Mouse (Mus musculus): ENCODE data around the gene Tymp. TPM values are rescaled to one million over a fixed set of nuclear protein-coding genes. Genes with fewer than 3 reads are reported as not detected.

Gene Tymp
- total RNA-seq, 4 experiments from 2014 or later, result 0.34 to 0.51 (median 0.47) TPM

- no peak for DNase-seq (ENCODE audit: low spot score in 2 of 2)
Observed at GRCm38 (mm10) chr15:89374340-89374739, 2.5 kb downstream of the Tymp start.

GRCm38 (mm10) chr15:89373762-89374248, 3.0 kb downstream of the Tymp start, which contains the start of gene Sco2:
TSS of gene Sco2 (minus strand) at chr15:89373846.
- peak; percentile 89 to 91 for DNase-seq (ENCODE audit: low spot score in 2 of 2)

GRCm38 (mm10) chr15:89373027-89373761, 3.6 kb downstream of the Tymp start:
- DNase-seq (ENCODE audit: low spot score in 2 of 2), result peak; percentile 80 to 82

- DNase-seq (ENCODE audit: low spot score in 2 of 2), result no peak
Observed at GRCm38 (mm10) chr15:89372536-89372935, 4.3 kb downstream of the Tymp start.

- no peak for DNase-seq (ENCODE audit: low spot score in 2 of 2)
Observed at GRCm38 (mm10) chr15:89372068-89372467, 4.8 kb downstream of the Tymp start.

- no peak for DNase-seq (ENCODE audit: low spot score in 2 of 2)
Observed at GRCm38 (mm10) chr15:89365141-89365551, 11.7 kb downstream of the Tymp start.

- no peak for DNase-seq (ENCODE audit: low spot score in 2 of 2)
Observed at GRCm38 (mm10) chr15:89363051-89363450, 13.8 kb downstream of the Tymp start.

GRCm38 (mm10) chr15:89358784-89359183, 18.1 kb downstream of the Tymp start:
- no peak for DNase-seq (ENCODE audit: low spot score in 2 of 2)

GRCm38 (mm10) chr15:89356372-89356771, 20.5 kb downstream of the Tymp start:
- DNase-seq (ENCODE audit: low spot score in 2 of 2), result no peak

- peak; percentile 88 to 90 for DNase-seq (ENCODE audit: low spot score in 2 of 2)
Observed at GRCm38 (mm10) chr15:89355241-89356187, 21.3 kb downstream of the Tymp start, which contains the start of the genes Lmf2 and Ncaph2. TSS of gene Lmf2 (minus strand) at chr15:89355659. TSS of gene Ncaph2 (plus strand) at chr15:89355719.

GRCm38 (mm10) chr15:89354455-89354854, 22.4 kb downstream of the Tymp start:
- DNase-seq (ENCODE audit: low spot score in 2 of 2), result no peak

- DNase-seq (ENCODE audit: low spot score in 2 of 2), result no peak
Observed at GRCm38 (mm10) chr15:89353837-89354236, 23.0 kb downstream of the Tymp start.

GRCm38 (mm10) chr15:89352795-89353194, 24.0 kb downstream of the Tymp start:
- no peak for DNase-seq (ENCODE audit: low spot score in 2 of 2)

- DNase-seq (ENCODE audit: low spot score in 2 of 2), result no peak
Observed at GRCm38 (mm10) chr15:89352054-89352453, 24.8 kb downstream of the Tymp start.

- DNase-seq (ENCODE audit: low spot score in 2 of 2), result no peak
Observed at GRCm38 (mm10) chr15:89351302-89351701, 25.5 kb downstream of the Tymp start.

GRCm38 (mm10) chr15:89350447-89350846, 26.4 kb downstream of the Tymp start:
- no peak for DNase-seq (ENCODE audit: low spot score in 2 of 2)

- DNase-seq (ENCODE audit: low spot score in 2 of 2), result no peak
Observed at GRCm38 (mm10) chr15:89343325-89343724, 33.5 kb downstream of the Tymp start.

- DNase-seq (ENCODE audit: low spot score in 2 of 2), result no peak
Observed at GRCm38 (mm10) chr15:89341678-89342077, 35.2 kb downstream of the Tymp start.

GRCm38 (mm10) chr15:89340136-89340535, 36.7 kb downstream of the Tymp start:
- no peak for DNase-seq (ENCODE audit: low spot score in 2 of 2)

GRCm38 (mm10) chr15:89339696-89340095, 37.1 kb downstream of the Tymp start:
- DNase-seq (ENCODE audit: low spot score in 2 of 2), result no peak

GRCm38 (mm10) chr15:89336422-89336821, 40.4 kb downstream of the Tymp start:
- DNase-seq (ENCODE audit: low spot score in 2 of 2), result no peak
